Mouse (Mus musculus) myocyte (in vitro differentiated cells): ENCODE data around the gene Srrm4.

Experiments used
- MYOG ChIP-seq, 3 experiments: IDR thresholded peaks; one replicate each; pipeline ENCODE4 v1.6.1; 2011; ENCODE audit warnings: control low read depth in 2 of 3, low read depth in 2 of 3, mild to moderate bottlenecking in 2 of 3; ENCODE audit not compliant: insufficient read length in 2 of 3, control insufficient read depth in 1 of 3, insufficient read depth in 1 of 3
- POLR2A ChIP-seq: IDR thresholded peaks from one replicate; pipeline ENCODE4 v1.6.1; 2011; ENCODE audit warnings: low read depth, mild to moderate bottlenecking, control low read depth, moderate library complexity; ENCODE audit not compliant: insufficient read length
- POLR2AphosphoS2 ChIP-seq: IDR thresholded peaks from one replicate; pipeline ENCODE4 v1.6.1; 2011; ENCODE audit warnings: low read depth, control low read depth; ENCODE audit not compliant: insufficient read length
- USF1 ChIP-seq: IDR thresholded peaks from one replicate; pipeline ENCODE4 v1.6.1; 2011; ENCODE audit warnings: low read depth, mild to moderate bottlenecking, control low read depth, moderate library complexity

- TF ChIP-seq USF1 (no peak), POLR2AphosphoS2 (no peak), POLR2A (no peak), MYOG (IDR thresholded peaks at IDR 0.05; ENCODE audit: control insufficient read depth in 1 of 3, insufficient read depth in 1 of 3, insufficient read length in 2 of 3, low read depth in 2 of 3) (no peak)
These were observed 2.0 kb downstream of the Srrm4 start for GRCm38 (mm10) chr5:116589631-116590030.
